Mouse (Mus musculus) frontal cortex, postnatal 25 days (tissue): ENCODE measurements around the gene Rbm33.

ENCODE experiments used
- DNase-seq, 2 experiments: peaks; one replicate each; pipeline ENCODE4 v3.0.0; 2022; ENCODE audit warnings: low spot score in 2 of 2

The Rbm33 gene

GRCm38 (mm10) chr5:28324457-28324856 lies 7.5 kb downstream of the Rbm33 start:
- DNase-seq, result no peak

DNA sequence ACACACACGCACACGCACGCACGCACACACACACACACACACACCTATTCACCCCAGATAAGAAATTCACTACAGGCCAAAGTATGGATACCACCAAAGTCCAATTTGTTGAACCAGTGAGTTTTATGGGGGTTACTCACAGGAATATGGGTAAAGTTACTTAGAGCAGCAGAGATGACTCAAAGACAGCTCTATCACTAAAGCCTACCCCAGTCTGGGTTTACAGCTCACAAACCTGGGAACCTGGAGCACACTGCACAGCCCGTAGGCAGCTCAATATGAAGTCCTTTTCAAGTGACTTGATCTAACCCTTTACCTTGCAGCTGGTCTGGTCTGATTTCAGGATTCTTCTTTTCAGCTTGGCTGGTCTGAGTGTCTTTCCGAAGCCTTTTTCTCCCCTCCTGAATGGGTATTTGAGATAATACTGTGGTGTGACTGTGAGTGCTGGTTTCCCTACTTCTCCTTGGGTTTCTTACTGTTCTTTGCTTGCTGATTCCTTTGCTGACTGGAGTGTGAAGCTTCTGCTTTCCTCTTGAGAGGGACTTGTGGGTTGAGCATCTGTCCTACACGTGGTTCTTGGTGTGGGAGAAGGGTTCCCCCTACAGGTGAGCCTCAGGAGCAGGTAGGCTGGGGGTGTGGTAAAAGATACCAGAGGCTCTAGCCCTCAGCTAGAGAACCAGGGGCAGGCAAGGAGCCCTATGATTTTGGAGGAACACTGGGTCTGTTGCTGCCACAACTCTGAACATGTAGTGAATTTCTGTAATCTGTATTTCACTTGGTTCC lies 12.3 kb downstream of the Rbm33 start:
- no peak for DNase-seq

- DNase-seq, result no peak
Measured at GRCm38 (mm10) chr5:28333731-28334130, 16.8 kb downstream of the Rbm33 start.

DNA sequence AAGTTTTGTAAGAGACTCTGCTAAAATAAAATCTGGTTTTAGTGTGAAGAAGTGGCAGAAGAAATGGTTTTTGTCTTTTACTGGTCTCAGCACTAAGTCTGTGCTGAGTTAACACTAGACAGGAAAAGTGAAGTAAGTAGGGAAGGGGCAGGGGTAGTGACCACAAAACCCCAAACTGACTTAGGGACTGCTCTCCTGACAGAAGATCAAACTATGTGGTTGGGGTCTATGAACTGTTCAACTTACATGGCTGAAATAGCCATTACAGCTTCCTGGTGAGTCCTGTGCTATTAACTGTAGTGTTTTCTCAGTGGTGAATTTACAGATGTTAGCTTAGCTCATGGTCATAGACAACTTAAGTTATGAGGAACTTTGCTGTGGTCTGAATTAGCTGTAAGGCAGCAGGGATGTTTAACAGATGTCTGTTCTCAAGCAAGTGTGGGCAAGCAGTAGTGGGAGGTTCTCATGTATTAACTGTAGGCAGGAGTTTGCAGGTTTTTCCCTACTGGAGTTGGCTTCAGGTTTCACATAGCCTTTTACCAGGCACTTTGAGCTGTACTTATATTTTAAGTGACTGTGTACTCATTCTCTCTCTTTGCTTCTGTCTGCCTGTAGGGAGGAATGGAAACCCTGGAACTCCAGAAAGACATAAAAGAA lies 35.1 kb downstream of the Rbm33 start:
- no peak for DNase-seq

DNA sequence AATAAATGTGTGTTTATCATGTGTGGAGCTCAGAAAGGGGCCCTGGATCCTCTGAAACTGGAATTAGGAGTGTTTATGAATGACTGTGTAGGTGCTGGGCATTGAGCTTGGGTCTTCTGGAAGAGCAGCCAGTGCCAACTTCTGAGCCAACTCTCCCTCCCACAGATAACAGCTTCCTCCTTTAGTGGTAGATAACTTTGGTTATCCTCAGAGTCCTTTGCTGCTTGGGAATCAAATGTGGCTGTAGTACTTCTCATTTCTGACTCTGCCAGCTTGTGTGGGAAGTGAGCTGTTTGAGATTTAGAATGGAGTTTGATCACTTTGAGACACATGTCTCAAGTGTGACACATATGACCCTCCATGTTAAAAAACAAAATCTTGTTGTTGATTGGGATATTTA lies 38.7 kb downstream of the Rbm33 start:
- DNase-seq, result no peak

- no peak for DNase-seq
Measured at GRCm38 (mm10) chr5:28360745-28361144, 43.8 kb downstream of the Rbm33 start.

- DNase-seq, result no peak
Measured at GRCm38 (mm10) chr5:28368056-28368455, 51.1 kb downstream of the Rbm33 start.

- DNase-seq, result no peak
Measured at GRCm38 (mm10) chr5:28370836-28371235, 53.9 kb downstream of the Rbm33 start.

- no peak for DNase-seq
Measured at GRCm38 (mm10) chr5:28372172-28372664, 55.3 kb downstream of the Rbm33 start.

DNA sequence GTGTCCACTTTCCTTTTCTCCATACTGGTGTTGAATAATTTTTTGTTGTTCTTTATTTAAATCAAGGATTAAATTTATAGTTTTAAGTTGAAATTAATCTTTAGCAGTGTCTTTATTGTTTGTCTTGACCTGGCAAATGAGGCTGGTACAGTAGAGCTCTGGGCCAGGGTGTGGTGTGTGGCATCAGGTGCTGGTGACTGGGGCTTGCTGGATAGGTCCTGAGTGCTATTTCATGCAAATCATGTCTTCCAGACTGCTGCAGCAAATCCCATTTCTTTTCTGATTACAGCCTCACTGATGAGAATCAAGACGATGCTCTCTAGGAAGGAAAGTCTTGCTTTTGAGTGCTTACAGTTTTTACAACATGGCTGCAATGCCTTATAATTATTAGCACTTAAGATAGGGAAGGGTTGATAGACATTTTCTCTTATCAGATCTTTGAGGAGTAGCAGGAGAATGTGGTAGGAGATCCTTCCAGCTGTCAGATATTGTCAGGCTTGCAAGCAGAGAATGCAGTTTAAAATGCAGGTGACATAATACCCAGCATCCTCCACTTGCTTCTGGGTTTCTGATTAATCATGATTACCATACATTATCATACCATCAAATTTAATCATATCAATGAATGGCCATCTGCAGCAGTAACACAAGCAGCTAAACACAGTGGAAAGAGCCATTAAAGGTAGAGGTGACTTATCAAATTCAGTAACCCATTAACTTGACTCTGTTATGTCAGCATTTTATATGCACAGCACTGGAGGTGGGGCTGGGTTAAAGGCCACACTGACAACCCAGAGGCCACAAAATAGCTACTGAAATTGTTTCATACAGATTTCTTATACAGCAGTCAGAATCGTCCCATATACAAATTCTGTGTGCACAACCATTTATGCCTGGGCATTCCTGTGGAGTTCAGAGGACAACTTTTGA lies 56.8 kb downstream of the Rbm33 start:
- no peak for DNase-seq

DNA sequence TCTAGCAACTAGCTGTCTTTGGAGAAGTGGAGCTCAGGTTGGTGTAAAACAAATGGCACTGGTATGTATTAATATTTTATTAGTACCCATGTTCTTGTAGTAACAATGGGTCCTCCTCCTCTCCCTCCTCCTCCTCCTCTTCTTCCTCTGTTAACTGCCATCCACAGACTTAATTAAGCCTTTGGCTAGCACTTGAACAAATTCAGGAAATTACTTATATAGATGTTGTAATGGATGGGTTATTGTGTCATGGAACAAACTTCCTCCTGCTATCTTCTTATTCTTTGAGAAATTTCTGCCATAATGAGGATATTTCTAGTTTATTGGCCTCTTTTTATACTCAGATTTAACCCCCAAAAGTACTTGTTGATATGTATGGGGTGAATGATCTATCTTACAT lies 60.4 kb downstream of the Rbm33 start:
- DNase-seq, result no peak

GRCm38 (mm10) chr5:28382289-28382688 lies 65.4 kb downstream of the Rbm33 start:
- DNase-seq, result no peak

GRCm38 (mm10) chr5:28386783-28387182 lies 69.9 kb downstream of the Rbm33 start:
- DNase-seq, result no peak

GRCm38 (mm10) chr5:28387531-28388179 lies 70.7 kb downstream of the Rbm33 start:
- no peak for DNase-seq

DNA sequence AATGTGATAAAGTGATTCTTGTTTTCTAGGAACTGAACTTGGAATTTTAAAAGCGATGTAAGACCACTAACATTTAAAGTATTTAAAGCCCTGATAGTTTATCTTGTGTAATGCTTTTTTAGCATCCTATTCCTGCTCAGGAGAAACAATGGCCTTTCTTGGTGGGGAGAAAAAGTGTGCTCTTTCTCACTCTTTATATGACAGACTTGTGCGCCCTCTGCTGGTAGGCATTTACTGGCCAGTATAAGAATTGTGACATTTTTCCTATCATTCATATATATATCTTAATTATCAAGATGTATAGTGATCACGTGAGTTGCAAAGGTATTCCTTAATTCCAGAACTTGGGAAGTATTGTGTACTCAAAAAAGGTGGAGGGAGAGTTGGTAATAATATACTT lies 71.3 kb downstream of the Rbm33 start:
- DNase-seq, result peak; percentile 46 to 56

GRCm38 (mm10) chr5:28390189-28390588 lies 73.3 kb downstream of the Rbm33 start:
- DNase-seq, result no peak

DNA sequence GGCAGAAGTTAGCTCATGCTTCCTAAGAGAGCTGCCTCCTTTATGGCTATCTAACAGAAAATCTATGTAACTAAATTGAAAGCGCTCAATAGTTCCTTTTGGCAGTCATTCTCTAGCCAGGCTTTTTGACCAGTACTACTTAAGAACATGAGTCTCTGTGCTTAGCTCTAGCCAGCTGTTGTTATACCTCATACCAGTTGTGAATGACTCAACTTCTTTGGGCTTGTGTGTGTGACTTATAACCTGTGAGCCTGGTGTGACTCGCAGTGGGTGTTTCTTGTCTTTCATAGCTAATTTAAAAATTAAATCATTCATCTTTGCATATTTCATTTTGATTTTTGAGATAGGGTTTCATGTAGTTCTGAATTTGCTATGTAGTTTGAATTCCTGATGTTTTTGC lies 80.4 kb downstream of the Rbm33 start:
- DNase-seq, result no peak

- DNase-seq, result no peak
Measured at GRCm38 (mm10) chr5:28398736-28399135, 81.8 kb downstream of the Rbm33 start.

- no peak for DNase-seq
Measured at GRCm38 (mm10) chr5:28399451-28400115, 82.7 kb downstream of the Rbm33 start.

DNA sequence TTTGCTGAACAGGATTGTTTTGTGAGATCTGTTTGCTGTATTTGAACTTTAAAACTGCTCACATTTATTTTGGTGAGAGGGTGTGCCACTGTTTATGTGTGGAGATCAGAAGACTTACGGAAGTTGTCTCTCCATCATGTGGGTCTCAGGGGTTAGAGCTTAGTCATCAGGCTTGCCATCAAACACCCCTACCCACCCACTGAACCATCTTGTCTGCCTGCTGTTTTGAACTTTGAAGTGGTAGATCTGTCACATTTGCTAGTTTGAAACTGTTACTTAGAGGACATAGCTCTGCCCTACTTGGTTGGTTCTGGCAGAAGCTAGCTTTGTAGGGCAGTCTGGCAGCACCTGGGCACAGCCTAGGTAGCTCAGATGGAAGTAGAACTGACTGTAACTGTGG lies 85.8 kb downstream of the Rbm33 start:
- no peak for DNase-seq

GRCm38 (mm10) chr5:28406662-28407061 lies 89.7 kb downstream of the Rbm33 start:
- DNase-seq, result no peak
